Mouse (Mus musculus) adrenal gland, postnatal 14 days (tissue): ENCODE results near the gene Gstm3. TPM values are rescaled to one million over a fixed set of nuclear protein-coding genes. Genes with fewer than 3 reads are reported as not detected.
"Not testable (repeated sequence)": the region's sequence is repeated elsewhere in the genome, so short reads cannot be mapped to it uniquely, and the experiment has no call there.

Experiments used
- DNase-seq: peaks from one replicate; pipeline ENCODE4 v3.0.0; 2021; ENCODE audit warnings: mixed read lengths
- long read RNA-seq, 2 experiments: library from polyadenylated mRNA; stranded (forward); transcript quantifications; one replicate each; pipeline ENCODE4 v2.0.0; 2021
- total RNA-seq: library from RNA; stranded (reverse); gene quantifications from 2 replicates; pipeline ENCODE4 v1.2.3, GENCODE M21; 2021

Gstm3 gene
- total RNA-seq, result 2.1 TPM in 1 of 2 replicates, not detected in the other
- long read RNA-seq, experiment 1, result 0 reads
- long read RNA-seq, experiment 2, partial matches to known transcripts, result 0 of 3 reads
- long read RNA-seq, experiment 2, other reads (novel, unspliced or antisense), result 0 of 3 reads

DNA sequence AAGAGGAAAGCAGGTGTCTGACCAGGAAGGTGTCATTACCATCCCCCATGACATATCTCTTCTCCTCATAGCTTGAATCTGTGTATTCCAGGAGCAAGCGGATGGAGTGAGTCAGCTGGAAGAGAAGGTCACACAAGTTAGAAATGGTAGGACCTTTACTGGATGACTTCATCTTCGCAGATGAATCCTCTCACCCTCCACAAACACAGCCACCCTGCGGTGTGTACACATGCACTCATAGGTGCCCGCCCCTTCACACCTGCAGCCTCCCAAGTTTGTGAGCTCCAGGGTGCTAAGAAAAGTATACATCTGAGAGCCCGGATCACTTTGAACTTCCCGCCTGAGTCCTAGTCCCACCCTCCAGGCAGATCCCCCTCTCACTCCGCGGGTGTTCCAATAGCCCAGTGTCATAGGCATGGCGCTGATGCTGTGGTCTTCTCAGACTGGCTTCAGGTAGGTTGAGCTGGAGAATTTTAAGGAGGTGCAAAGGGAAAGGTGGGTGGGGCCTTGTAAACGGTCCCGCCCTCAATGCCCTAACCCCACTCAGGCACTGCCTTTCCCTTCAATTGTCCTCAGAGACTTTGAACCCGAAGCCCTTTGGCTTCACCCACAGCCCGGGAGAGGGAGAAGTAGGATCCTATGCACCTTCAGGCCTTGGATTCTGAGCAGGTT lies at the start of gene Gstm3:
Gene Gstm3, minus strand, starts transcription at position 560 of the 672 bp plus-strand sequence.
- DNase-seq, result peak; percentile 32

- peak; percentile 20 for DNase-seq
Observed at GRCm38 (mm10) chr3:108018190-108018820, 49.2 kb upstream of the Gstm3 start.

GRCm38 (mm10) chr3:108017473-108018189 lies 48.5 kb upstream of the Gstm3 start, which contains the start of gene Gstm1:
Gene Gstm1, minus strand, starts transcription at chr3:108017973.
- peak; percentile 96 for DNase-seq

- not testable (repeated sequence) for DNase-seq
Observed at GRCm38 (mm10) chr3:108016468-108016867, 47.4 kb upstream of the Gstm3 start.

DNA sequence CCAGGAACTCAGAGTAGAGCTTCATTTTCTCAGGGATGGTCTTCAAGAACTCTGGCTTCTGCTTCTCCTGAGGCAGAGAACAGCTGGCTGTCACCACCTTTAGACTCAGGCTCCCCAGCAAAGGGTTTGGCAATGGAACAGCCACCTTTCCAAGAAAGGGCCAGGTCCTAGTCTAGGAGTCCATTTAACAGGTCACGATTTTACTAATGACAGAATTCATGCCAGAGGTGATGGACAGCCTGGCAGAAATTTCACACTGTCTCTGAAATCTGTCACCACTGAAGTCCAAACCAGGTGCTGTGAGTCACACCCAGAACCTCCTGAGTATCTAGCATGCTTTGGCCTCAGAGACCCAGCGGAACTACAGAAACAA lies 45.9 kb upstream of the Gstm3 start:
- DNase-seq, result no peak

- no peak for DNase-seq
Observed at GRCm38 (mm10) chr3:108014098-108014973, 45.3 kb upstream of the Gstm3 start.

DNA sequence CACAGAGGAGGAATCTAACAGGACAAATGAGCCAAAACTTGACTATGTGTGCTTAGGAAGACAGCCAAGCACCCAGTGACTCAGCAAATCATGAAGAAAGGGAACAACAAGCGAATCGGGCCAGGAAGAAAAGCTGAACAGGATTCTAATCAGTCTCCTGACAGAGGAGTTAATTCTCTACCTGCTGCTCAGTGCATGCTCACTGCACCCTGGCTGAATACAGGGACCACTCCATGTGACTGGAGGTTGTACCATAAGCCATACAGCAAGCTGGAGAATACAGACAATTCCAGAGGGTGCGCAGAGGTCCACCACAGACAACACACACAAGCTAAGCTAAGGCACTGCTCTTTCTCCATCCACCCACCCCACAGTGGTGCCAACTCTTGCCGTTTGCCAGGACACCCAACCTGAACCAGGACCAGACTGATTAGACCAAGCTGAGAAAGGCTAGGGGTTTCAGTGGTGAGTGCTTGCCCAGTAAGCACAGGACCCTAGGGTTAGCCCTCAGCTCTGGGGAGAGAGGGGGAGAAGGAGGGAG lies 44.3 kb upstream of the Gstm3 start:
- DNase-seq, result peak; percentile 73

DNA sequence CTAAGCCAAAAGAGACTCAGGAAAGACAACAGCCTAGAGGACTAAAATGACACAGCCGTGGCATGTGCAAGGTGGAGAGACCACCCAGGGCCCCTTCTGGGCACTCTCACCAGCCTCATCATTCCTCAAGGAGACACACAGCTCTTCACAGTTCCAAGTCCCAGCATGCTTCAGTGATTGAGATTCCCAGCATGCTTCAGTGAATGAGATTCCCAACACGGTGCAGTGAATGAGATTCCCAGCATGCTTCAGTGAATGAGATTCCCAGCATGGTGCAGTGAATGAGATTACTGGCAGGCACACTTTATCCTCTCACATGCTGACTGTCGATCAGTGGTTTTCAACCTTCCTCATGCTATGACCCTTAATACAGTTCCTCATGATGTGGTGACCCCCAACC lies 42.5 kb upstream of the Gstm3 start:
- DNase-seq, result no peak

DNA sequence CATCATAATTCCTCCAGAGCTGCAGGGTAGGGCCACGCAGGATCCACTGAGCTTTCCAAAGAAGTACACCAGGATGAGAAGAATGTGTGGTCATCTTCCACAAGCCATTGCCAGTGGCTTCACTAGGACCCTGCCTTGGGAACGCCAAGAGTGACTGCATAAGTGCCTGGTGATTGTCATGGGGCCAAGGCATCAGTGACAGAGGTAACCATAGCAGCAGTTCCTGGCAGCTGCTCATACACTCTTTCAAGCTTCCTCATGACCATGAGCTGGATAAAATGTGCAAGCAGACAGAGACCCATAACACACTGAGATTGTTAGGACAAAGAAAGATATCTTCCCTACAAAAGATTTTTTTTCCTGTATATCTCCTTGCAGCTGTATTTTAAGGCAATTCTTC lies 41.2 kb upstream of the Gstm3 start:
- peak; percentile 70 for DNase-seq

DNA sequence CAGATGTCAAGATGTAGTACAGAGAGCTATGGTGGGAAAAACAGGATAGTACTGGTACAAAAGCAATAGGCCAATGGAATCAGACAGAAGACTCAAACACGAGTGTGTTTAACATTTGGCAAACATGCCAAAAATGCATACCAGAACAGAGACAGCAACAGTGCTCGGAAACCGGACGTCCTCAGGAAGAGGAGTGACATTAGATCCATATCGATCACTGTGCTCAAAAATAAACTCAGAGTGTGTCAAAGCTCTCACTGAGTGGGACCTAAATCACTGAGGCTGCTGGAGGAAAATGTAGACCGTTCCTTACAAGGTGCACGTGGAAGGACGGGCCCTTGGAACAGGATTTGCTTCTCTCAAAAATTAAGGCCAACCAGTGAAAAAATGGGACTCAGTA lies 32.9 kb upstream of the Gstm3 start:
- no peak for DNase-seq

DNA sequence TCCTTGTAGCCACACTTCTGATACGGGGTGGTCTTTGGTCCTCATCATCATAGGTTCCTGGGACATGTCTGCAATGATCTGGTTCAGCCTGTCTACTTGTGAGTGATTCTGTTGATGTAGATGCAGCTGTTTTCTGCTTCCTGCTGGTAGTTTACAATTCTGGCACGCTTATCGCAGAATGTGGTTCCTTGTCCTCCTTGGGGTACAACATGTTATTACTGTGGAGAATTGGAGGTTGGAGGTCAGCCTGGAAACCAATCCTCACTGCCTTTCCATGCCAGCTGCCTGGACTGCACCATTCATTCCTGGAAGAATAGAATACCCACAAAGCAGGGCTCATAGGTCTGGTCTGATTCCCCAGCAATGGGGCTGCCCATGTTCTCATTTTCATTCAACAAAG lies 30.4 kb upstream of the Gstm3 start:
- no peak for DNase-seq

DNA sequence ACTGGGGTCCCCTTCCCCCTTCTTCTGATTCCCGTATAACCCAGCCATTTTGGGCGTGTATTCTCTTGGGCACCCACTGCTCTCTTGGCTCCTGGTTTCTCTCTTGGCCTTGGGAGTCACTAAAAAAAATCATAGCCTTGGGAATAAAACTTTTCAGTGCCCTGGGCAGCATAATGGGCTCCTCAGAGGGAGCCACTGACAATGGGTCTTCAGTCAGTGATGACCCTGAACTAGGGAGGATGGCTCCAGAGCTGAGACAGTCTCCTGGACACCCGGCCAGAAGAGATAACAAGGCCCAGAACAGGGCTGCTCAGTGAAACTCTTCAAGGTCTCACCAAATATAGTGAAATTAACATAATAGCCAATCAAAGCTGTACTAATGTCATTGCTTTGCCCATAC lies 29.5 kb upstream of the Gstm3 start:
- DNase-seq, result no peak

DNA sequence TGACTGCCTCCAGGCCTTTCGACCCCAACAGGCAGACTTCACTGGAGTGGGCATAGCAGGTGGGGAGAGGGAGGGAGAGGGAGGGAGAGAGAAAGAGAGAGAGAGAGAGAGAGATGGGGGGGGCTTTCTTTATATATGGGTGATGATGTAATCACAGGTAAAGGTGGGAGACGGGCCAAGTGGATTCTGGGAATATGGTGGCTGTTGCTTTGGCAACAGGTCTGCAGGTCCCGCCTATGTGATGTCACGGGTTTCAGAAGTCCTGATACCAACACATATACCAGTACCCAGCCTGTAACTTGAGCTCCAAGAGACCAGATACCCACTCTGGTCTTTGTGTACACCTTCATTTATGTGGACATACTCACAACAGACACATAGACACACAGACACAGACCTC lies 27.5 kb upstream of the Gstm3 start:
- DNase-seq, result no peak

DNA sequence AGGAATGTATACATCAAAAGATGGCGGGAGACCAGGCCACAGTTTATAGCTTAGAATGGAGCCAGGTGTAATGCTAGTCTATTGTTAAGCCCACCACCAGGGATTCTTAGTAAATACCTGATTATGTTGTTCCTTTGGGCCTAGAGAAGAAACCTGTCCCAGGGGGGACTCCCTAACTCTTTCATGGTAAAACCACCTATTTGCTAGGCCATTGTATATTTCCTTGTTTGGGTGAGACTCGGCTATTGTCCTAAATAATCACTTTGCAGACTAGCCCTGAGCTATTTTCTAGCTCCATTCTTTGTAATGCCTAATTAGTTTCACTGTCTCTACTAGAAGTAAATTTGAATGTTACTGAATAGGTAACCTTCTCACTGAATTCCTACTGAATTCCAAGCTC lies 26.9 kb upstream of the Gstm3 start:
- not testable (repeated sequence) for DNase-seq

DNA sequence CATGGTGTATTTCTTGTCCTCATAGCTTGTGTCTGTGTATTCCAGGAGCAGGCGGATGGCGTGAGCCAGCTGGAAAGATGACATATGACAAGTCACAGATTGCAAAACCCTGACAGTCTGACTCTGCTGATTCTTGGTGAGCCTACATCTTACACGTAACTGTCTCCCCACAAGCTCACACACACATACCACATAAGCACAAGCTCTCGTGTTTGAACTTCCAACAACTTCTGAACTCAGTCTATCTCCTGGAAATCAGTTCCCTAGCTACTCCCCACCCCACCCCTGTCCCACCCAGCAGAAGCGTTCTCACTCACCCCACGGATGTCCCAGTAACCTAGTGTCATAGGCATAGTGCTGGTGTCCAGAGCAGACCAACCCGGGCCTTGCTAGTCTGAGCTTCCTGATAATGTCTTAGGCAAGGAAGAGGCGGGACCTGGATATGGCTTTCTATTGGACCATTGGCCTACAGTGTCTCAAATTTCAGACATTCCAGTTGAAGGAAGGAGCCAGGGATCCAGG lies 17.0 kb upstream of the Gstm3 start, which contains the start of gene Gstm2:
Gene Gstm2, minus strand, starts transcription at position 413 of the 522 bp plus-strand sequence.
- peak; percentile 78 for DNase-seq

DNA sequence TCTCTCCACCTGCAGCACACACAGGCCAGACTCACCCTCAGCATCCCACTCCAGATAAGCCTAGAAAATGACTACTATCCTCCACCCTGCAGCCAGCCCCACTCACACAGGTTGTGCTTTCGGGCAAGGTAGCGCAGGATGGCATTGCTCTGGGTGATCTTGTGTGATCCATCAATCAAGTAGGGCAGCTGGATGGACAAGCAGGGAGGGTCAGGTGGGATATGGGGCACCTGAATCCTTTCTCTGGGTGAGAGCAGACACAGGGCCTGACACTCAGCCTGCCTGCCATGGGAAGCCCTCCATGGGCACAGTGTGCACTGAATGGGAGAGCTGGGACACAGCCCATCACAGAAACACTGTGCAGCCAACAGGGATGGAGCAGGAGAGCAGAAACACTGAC lies 16.1 kb upstream of the Gstm3 start:
- DNase-seq, result not testable (repeated sequence)

DNA sequence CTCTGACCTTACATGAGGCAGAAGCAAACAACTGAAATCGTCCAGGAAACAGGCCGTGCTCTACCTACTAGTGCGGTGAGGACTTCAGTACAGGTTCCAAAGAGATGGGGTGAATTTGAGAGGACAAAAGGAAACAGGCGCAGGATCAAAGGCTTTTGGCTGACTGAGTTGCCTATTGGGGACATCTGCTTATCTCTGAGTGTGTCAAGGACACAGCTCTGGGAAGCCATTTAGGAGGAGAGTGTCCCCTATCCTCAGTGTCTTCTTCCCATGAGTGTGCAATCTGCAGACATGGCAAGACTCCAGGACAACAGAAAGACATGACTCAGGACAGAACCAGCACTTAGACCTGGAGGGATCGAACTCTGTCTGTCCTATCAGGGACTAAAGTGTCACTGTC lies 15.4 kb upstream of the Gstm3 start:
- DNase-seq, result peak; percentile 26

GRCm38 (mm10) chr3:107983771-107984170 lies 14.7 kb upstream of the Gstm3 start:
- no peak for DNase-seq

GRCm38 (mm10) chr3:107982726-107983125 lies 13.6 kb upstream of the Gstm3 start:
- peak; percentile 42 for DNase-seq

GRCm38 (mm10) chr3:107981261-107981660 lies 12.2 kb upstream of the Gstm3 start:
- no peak for DNase-seq

- no peak for DNase-seq
Observed at GRCm38 (mm10) chr3:107977691-107978090, 8.6 kb upstream of the Gstm3 start.
